Mouse (Mus musculus): ENCODE measurements around the gene Nbl1.

Nbl1 gene

GRCm38 (mm10) chr4:139033263-139034009, 59.4 kb downstream of the Nbl1 start:
- in situ Hi-C loops (cut with MboI; ENCODE audit: low sequenced_read_pairs), result no loop called here

GRCm38 (mm10) chr4:139032521-139032920, 60.3 kb downstream of the Nbl1 start:
- in situ Hi-C loops (cut with MboI; ENCODE audit: low sequenced_read_pairs), result no loop called here

Measured in CH12F3 (cell line).